Mouse (Mus musculus): ENCODE data around the gene Ranbp9. TPM values are rescaled to one million over a fixed set of nuclear protein-coding genes. Genes with fewer than 3 reads are reported as not detected.

The Ranbp9 gene
- polyA plus RNA-seq, 1 experiment from 2014 or later = 8.8 TPM

DNA sequence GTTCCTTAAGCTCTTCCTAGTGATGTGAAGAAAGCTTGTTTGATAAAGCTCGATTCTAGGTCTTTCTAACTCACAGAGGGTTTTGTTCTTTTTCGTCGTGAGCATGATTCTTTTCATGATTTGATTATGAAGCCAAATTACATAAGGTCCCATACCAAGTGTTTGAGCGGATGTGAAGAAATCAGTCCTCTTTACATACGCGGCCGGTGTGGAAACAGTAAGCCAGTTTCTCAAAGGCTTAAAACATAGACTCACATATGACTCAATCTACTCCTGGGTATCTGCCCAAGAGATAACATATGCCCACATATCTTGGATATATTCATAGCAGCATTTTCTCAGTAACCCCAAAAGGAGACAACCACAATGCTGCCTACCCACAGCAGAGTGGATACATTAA, 12.6 kb upstream of the Ranbp9 start:
- Histone ChIP-seq H3K9ac (no peak overlapping the region), H3K9me3 (no peaks in the 10 kb centered on the region), H3K27me3 (no peaks in the 10 kb centered on the region), H3K4me3 (no peak overlapping the region), H3K4me2 (no peak overlapping the region), H3K27ac (no peak overlapping the region), H3K4me1 (no peaks in the 10 kb centered on the region), H3K36me3 (no peaks in the 10 kb centered on the region)
- ATAC-seq (ENCODE audit: insufficient number of reproducible peaks, low FRiP score, low TSS enrichment, low read depth) = no peak
- 87% methylated on average over 7 of the region's 7 CpGs for WGBS

DNA sequence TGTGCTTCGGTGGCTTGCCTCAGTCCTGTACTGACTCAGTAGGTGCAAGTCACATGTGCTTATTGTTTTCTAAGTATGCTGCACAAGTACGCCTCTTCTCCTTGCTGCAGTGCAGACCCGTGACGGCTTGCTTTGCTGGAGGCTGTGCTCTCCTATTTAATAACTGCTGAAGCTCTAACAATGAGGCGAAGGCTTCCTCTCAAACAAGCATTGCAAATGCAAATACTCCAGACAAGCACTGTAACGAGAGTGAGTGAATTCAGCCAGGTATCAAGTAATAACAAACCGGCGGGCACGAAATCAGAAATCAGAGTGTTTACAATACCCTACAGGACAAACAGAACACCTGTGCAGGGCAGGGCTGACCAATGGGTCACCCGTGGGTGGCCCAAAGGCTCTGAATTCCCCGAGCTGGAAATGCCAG, 12.0 kb upstream of the Ranbp9 start:
- Histone ChIP-seq H3K4me3 (no peak overlapping the region), H3K36me3 (no peaks in the 10 kb centered on the region), H3K27me3 (no peaks in the 10 kb centered on the region), H3K4me2 (no peak overlapping the region), H3K9ac (no peak overlapping the region), H3K4me1 (no peaks in the 10 kb centered on the region), H3K27ac (peak overlapping the region; percentile 22; the same call in 1 of the 2 replicates), H3K9me3 (no peaks in the 10 kb centered on the region)
- WGBS = 63% methylated on average over 11 of the region's 11 CpGs
- ATAC-seq (ENCODE audit: insufficient number of reproducible peaks, low FRiP score, low TSS enrichment, low read depth) = no peak

DNA sequence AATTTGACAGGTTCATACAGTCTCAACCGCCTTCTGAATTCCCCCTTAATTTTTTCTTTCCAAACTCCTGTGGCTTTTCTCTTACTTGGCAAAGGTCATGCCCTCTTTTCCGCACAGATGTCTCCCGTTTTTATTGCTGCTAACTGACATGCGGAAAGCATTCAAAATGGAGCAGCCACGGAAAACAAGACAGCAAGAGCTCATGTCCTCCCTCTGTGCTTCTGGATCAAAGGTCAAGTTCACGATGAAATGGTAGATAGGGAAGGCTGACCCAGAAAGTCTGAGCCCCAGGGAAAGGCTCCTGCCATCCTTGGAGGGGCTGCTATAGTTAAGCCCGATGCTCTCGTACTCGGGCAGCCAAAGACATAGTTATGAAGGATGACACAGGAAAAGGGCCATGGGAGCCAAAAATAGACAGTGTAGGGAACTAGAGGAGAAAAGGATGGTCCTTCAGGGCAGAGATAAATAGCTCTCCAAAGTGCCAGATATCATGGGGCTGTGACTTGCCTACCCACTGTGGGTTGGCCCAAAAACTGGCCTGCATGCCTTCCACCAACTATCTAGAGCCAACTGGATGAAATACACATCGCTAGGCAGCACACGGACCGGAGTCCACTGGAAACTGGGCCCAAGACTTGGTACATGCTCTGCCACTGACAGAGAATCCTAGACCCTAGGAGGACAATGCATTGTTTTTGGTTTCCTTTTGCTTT, 5.6 kb upstream of the Ranbp9 start:
- no peak for ATAC-seq (ENCODE audit: insufficient number of reproducible peaks, low FRiP score, low TSS enrichment, low read depth)
- Histone ChIP-seq H3K27me3 (no peaks in the 10 kb centered on the region), H3K4me1 (peaks cover 4% of the 10 kb centered on the region), H3K4me2 (no peak overlapping the region), H3K27ac (no peak overlapping the region), H3K9me3 (no peaks in the 10 kb centered on the region), H3K36me3 (no peaks in the 10 kb centered on the region), H3K9ac (no peak overlapping the region), H3K4me3 (no peak overlapping the region)
- WGBS = 58% methylated on average over 12 of the region's 12 CpGs

DNA sequence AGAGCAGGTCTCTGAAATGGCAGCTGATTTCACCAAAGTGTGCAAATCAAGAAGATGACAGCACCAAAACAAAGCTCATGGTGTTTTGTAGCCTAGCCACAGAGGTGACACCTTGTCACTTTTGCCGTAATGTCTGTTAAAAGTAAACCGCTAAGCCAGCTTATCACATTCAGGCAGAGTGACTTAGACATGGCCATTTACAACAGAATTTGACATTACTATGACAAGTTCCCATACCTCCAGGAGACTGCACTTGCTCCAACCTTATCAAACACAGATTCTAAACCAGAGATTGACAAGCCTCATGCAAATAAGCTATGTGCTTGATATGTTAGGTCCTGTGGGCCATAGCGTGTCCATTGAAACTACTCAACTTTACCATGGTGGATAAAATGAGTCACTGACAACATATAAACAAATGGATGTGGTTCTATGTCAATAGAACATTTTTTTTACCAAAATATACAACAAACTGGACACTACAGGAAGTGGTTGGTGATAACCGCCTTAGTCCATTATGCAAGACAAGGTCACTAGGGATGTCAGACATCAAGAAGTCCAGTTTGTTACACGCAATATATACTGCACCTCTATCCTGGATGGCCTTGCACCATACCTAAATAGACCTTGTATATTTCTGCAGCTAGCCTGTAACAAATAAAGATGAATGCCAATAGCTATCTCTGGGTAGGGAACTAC, 4.3 kb upstream of the Ranbp9 start:
- no peak overlapping the region for H3K4me3 ChIP-seq
- WGBS = 91% methylated on average over 5 of the region's 5 CpGs
- no peak overlapping the region for H3K4me2 ChIP-seq
- H3K36me3 ChIP-seq = no peaks in the 10 kb centered on the region
- peaks cover 4% of the 10 kb centered on the region for H3K4me1 ChIP-seq
- H3K27ac ChIP-seq = no peak overlapping the region
- no peak overlapping the region for H3K9ac ChIP-seq
- ATAC-seq (ENCODE audit: insufficient number of reproducible peaks, low FRiP score, low TSS enrichment, low read depth) = no peak
- no peaks in the 10 kb centered on the region for H3K27me3 ChIP-seq
- H3K9me3 ChIP-seq = no peaks in the 10 kb centered on the region

DNA sequence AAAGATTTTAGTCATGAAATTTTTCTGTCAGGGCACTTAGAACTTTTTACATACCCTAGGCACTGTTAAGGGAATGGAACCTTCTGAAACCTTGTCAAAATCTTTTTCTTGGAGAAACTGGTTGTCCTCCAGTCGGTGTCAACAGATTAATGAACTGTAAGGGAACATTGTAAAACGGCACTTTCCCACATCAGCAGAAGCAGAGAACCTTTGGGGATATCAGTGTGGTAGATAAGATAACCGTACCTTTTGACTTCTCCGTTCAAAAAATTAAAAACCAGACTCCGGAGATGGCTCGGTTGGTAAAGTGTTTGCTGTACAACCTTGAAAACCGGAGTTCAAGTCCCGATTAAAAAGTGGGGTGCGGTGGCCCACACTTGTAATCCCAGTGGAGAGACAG, 1.7 kb upstream of the Ranbp9 start:
- ATAC-seq (ENCODE audit: insufficient number of reproducible peaks, low FRiP score, low TSS enrichment, low read depth) = no peak
- 89% methylated on average over 9 of the region's 9 CpGs for WGBS
- H3K4me1 ChIP-seq = peaks cover 12% of the 10 kb centered on the region
- H3K4me2 ChIP-seq = no peak overlapping the region
- no peaks in the 10 kb centered on the region for H3K36me3 ChIP-seq
- H3K9ac ChIP-seq = no peak overlapping the region
- no peak overlapping the region for H3K27ac ChIP-seq
- no peaks in the 10 kb centered on the region for H3K27me3 ChIP-seq
- H3K4me3 ChIP-seq = no peak overlapping the region
- no peaks in the 10 kb centered on the region for H3K9me3 ChIP-seq

DNA sequence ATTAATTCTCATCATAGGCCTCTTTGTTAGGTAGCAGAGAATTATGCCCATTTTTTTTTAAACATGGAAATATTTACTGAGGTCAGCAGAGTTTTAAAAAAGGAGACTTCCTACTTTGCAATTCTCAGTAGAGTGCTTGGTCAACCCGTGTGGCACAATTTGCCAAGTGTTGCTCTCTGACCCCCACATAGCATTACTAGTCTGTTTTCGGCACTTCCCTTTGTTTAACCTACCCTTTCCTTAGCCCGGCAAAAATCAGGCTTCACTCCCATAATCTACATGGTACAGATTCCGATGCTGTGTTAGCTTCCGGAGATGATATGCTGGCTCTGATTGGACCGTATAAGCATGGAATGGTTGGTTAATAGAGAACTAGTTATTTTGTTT, 770 bp upstream of the Ranbp9 start:
- Histone ChIP-seq H3K9ac (peak overlapping the region; percentile 96; the same call in 1 of the 2 replicates), H3K4me2 (peak overlapping the region; percentile 47), H3K36me3 (no peaks in the 10 kb centered on the region), H3K9me3 (no peaks in the 10 kb centered on the region), H3K27me3 (no peaks in the 10 kb centered on the region), H3K4me1 (peaks cover 13% of the 10 kb centered on the region), H3K4me3 (peak overlapping the region; percentile 77), H3K27ac (peak overlapping the region; percentile 98)
- 49% methylated on average over 6 of the region's 6 CpGs for WGBS
- ATAC-seq (ENCODE audit: insufficient number of reproducible peaks, low FRiP score, low TSS enrichment, low read depth) = no peak

DNA sequence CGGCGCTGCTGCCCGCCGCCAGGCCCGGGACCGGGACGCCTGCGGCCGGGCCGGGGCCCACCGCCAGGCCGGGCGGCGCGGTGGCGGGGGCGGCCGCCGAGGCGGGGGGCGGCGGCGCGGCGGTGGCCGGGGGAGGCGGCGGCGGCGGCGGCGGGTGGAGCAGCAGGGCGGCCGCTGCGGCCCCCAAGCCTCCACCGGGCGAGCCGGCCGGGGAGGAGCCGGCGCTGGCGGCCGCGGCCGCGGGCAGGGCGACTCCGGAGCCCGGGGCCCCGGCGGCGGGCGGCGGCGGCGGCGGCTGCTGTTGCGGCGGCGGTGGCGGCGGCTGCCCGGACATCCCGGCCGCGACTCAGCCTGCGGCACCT, 506 bp downstream of the Ranbp9 start:
- Histone ChIP-seq H3K9ac (peak overlapping the region; percentile 96), H3K27ac (peak overlapping the region; percentile 98), H3K4me3 (peak overlapping the region; percentile 77), H3K36me3 (no peaks in the 10 kb centered on the region), H3K4me2 (peak overlapping the region; percentile 69), H3K27me3 (no peaks in the 10 kb centered on the region), H3K9me3 (no peaks in the 10 kb centered on the region), H3K4me1 (peaks cover 13% of the 10 kb centered on the region)
- WGBS = under 1% methylated on average over 32 of the region's 67 CpGs
- ATAC-seq (ENCODE audit: insufficient number of reproducible peaks, low FRiP score, low TSS enrichment, low read depth) = no peak

DNA sequence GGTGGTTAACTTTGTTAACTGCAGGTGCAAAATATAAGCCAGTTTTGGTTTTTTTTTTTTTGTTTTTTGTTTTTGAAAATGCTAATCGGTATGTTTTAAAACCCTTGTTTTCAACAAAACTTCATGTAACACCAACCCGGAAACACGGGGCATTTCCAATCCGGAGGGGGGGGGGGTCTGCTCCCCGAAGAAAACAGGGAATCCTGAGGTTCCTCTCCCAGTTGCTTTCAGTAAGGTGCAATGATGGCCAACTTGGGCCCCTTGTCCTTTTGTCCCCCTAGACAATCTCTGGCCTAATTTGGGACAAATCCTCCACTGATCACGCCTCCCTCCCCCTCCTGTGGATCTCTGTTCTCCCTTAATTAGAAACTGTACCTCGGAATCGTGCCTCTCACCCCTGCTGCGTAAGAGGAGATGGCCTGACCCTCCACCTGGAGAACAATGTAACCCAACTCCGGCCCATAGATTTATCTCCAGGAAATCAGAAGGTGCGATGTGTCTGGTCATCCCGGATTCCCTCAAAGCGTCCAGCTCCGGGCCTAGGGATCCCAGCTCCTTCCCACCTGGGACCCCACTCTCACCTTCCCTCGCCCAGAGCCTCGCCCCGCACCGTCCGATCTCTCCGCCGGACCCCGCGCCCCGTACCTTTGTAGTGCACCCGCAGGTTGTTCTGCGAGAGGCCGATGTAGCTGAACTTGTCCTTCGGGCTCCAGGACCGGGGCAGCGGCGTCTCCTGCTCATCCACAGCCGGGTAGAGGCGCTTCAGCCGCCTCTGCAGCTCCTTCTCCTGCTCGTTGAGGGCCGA, 1.1 kb downstream of the Ranbp9 start:
- H3K4me1 ChIP-seq = peaks cover 13% of the 10 kb centered on the region
- H3K27ac ChIP-seq = peak overlapping the region; percentile 98
- H3K27me3 ChIP-seq = no peaks in the 10 kb centered on the region
- peak overlapping the region; percentile 77 for H3K4me3 ChIP-seq
- peak overlapping the region; percentile 96 for H3K9ac ChIP-seq
- WGBS = under 1% methylated on average over 36 of the region's 36 CpGs
- ATAC-seq (ENCODE audit: insufficient number of reproducible peaks, low FRiP score, low TSS enrichment, low read depth) = no peak
- H3K4me2 ChIP-seq = peak overlapping the region; percentile 69
- H3K36me3 ChIP-seq = no peaks in the 10 kb centered on the region
- H3K9me3 ChIP-seq = no peaks in the 10 kb centered on the region

DNA sequence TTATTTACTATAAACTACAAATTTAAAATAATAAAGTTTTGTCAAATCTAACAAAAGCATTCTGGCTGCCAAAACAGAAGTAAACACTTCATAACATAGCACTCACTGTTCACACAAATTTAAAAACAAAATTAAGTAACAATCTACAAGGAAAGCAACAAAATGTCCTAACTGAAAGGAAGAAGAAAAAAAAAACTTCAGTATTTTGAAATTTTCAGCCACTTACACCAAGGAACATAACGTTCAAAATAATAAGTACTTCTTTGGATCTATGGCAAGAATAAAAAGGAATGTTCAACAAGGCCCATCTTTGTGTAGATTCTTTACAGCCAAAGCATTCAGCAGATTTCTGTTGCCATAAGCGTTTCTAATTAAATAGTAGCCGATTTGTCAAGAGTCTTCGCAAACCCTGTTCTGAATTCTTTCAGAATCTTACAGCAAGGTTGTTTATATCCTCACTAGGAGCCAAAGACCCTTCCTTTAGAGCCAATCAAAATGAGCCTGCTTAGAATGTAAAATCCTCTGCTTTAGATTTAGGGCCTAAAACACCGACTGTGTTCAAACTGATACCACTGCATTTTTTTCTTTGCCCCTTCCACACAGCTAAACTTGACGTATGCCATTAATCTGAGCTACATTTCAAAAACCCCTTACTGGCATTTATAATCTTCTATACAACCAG, 1.9 kb downstream of the Ranbp9 start:
- Histone ChIP-seq H3K9me3 (no peaks in the 10 kb centered on the region), H3K9ac (0 out of 2 replicates have a peak overlapping the region, but pooled peaks have one; percentile 96), H3K27ac (no peak overlapping the region), H3K4me3 (peak overlapping the region; percentile 77), H3K27me3 (no peaks in the 10 kb centered on the region), H3K4me2 (peak overlapping the region; percentile 69), H3K36me3 (no peaks in the 10 kb centered on the region), H3K4me1 (peaks cover 19% of the 10 kb centered on the region)
- ATAC-seq (ENCODE audit: insufficient number of reproducible peaks, low FRiP score, low TSS enrichment, low read depth) = no peak
- 9% methylated on average over 6 of the region's 6 CpGs for WGBS

DNA sequence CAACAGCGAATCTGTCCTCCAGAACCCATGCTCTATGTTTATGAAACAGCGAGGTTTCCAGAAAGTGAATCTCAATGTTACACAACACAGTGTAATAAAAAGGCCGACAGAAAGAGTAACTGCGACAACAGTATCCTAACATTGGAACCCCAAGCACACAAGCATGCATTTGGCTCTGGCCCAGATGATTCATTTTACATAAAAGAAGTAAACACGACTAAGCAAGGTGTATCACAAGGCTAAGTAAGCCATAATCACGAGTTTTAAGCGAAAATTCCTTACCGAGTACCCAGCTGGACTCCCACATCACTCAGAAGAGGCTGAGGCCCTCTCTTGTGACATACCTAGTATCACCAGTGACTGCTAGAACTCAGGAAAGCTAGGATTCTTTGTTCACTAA, 2.5 kb downstream of the Ranbp9 start:
- Histone ChIP-seq H3K4me3 (peak overlapping the region; percentile 22), H3K9me3 (no peaks in the 10 kb centered on the region), H3K4me2 (peak overlapping the region; percentile 69), H3K4me1 (peaks cover 25% of the 10 kb centered on the region), H3K27me3 (no peaks in the 10 kb centered on the region), H3K27ac (no peak overlapping the region), H3K36me3 (no peaks in the 10 kb centered on the region), H3K9ac (no peak overlapping the region)
- 21% methylated on average over 8 of the region's 8 CpGs for WGBS
- ATAC-seq (ENCODE audit: insufficient number of reproducible peaks, low FRiP score, low TSS enrichment, low read depth) = no peak

DNA sequence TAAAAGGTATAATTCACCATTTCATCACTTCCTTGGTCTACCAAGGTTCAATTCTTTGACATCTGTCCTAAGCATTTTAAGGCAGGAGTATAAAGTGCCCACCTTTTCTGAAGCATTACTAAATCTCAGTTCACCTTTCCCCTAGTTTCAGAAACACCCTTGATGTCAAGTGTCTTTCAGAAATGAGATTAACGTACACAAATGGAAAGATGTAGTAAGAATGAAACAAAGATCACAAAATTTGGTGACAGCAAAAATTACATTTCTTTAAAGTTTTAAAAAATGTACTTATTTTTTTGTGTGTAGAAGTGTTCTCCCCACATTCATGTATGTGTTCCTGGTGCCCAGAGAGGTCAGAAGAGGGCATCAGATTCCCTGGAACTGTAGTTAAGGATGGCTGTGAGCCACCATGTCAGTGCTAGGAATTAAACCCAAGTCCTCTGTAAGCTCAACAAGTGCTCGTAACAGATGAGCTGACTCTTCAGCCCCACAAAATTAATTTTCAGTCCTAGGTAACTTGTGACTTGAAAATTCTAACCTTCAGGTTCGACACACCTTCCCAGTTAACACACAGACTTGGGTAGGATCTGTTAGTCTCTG, 3.9 kb downstream of the Ranbp9 start:
- no peaks in the 10 kb centered on the region for H3K9me3 ChIP-seq
- no peak overlapping the region for H3K4me2 ChIP-seq
- H3K27ac ChIP-seq = no peak overlapping the region
- peaks cover 25% of the 10 kb centered on the region for H3K4me1 ChIP-seq
- no peaks in the 10 kb centered on the region for H3K27me3 ChIP-seq
- no peak overlapping the region for H3K9ac ChIP-seq
- ATAC-seq (ENCODE audit: insufficient number of reproducible peaks, low FRiP score, low TSS enrichment, low read depth) = no peak
- no peaks in the 10 kb centered on the region for H3K36me3 ChIP-seq
- 81% methylated on average over 3 of the region's 3 CpGs for WGBS
- H3K4me3 ChIP-seq = no peak overlapping the region

Measured in limb, embryonic 15.5 days (tissue).